Mouse (Mus musculus) thymus, adult 2 months (tissue): ENCODE data around the gene Syne1.

Source experiments
- CTCF ChIP-seq: fragments of 200-500 bp; IDR thresholded peaks from 2 replicates; pipeline ENCODE4 v1.5.1; 2012; ENCODE audit warnings: mild to moderate bottlenecking, control low read depth, low read length, moderate library complexity, borderline replicate concordance; ENCODE audit not compliant: control insufficient read depth, poor library complexity, insufficient read depth; ENCODE audit errors: extremely low read depth
- POLR2A ChIP-seq: fragments of 200-500 bp; IDR thresholded peaks from 2 replicates; pipeline ENCODE4 v1.6.1; 2012; ENCODE audit warnings: mild to moderate bottlenecking, low read length, control low read depth, moderate library complexity; ENCODE audit not compliant: control insufficient read depth, poor library complexity, insufficient read depth; ENCODE audit errors: extremely low read depth

GRCm38 (mm10) chr10:5188890-5189289 lies 362.4 kb downstream of the Syne1 start:
- TF ChIP-seq POLR2A (no peak), CTCF (no peak)
